Mouse (Mus musculus): ENCODE measurements at regions not wholly inside any gene's neighbourhood (a gene's known extent, or its start where the extent isn't known, plus 50 kb on each side); places are given as distances from the start of the nearest gene placed in this dataset.

DNA sequence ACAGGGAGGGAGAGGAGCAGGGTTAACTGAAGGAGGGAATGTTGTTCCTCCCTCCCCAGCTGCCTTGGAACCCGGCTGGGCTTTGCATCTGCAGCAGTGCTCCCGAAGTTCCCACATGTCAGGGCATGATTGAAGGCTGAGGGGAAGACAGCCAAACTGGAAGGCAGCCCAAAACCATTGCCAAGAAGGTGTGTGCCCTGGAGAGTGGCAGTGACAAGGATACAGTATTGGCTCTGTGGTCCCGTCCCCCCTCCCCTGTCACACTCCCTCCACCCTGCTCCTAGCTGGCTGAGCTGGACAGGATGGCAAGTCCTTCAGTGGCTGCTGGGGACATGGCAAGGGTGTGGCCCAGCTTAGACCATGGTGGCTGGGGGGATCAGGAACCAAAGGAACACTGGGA lies 79.1 kb downstream of the Cyp26b1 start:
- DNase-seq (ENCODE audit: low read depth) = peak; percentile 76
- no peak for TF ChIP-seq POLR2A (IDR thresholded peaks at IDR 0.05; ENCODE audit: borderline replicate concordance, extremely low read depth, insufficient read depth, insufficient read length, poor library complexity, severe bottlenecking)
- TF ChIP-seq CTCF (IDR thresholded peaks at IDR 0.05; ENCODE audit: borderline replicate concordance, extremely low read depth, insufficient read depth, insufficient read length) = no peak

GRCm38 (mm10) chr6:84508598-84508997 lies 85.1 kb downstream of the Cyp26b1 start:
- no peak for TF ChIP-seq CTCF (IDR thresholded peaks at IDR 0.05; ENCODE audit: borderline replicate concordance, extremely low read depth, insufficient read depth, insufficient read length)
- no peak for TF ChIP-seq POLR2A (IDR thresholded peaks at IDR 0.05; ENCODE audit: borderline replicate concordance, extremely low read depth, insufficient read depth, insufficient read length, poor library complexity, severe bottlenecking)
- no peak for DNase-seq (ENCODE audit: low read depth)

DNA sequence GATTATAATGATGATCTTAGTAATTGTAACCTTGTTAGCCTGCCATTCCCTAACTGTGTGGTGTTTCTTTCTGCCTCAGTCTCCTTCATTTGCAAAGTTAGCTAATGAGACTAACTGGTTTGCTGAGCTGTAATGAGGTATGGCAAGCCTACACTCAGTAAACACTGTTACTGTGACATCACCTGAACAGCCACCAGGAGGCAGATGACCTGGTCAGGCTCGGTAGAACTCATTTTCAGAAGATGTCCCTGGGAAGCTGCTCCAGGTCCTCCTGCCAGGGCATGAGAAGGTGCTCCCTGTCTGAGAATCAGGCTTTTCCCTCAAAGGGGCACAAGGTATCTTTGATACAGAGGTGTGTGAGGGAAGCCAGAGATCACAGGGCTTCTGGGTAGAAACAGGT lies 87.0 kb downstream of the Cyp26b1 start:
- DNase-seq (ENCODE audit: low read depth) = no peak
- TF ChIP-seq CTCF (IDR thresholded peaks at IDR 0.05; ENCODE audit: borderline replicate concordance, extremely low read depth, insufficient read depth, insufficient read length) (peak; percentile 19; the same call in 1 of the 2 replicates), POLR2A (IDR thresholded peaks at IDR 0.05; ENCODE audit: borderline replicate concordance, extremely low read depth, insufficient read depth, insufficient read length, poor library complexity, severe bottlenecking) (no peak)

- TF ChIP-seq CTCF (IDR thresholded peaks at IDR 0.05; ENCODE audit: borderline replicate concordance, extremely low read depth, insufficient read depth, insufficient read length) (no peak), POLR2A (IDR thresholded peaks at IDR 0.05; ENCODE audit: borderline replicate concordance, extremely low read depth, insufficient read depth, insufficient read length, poor library complexity, severe bottlenecking) (no peak)
- no peak for DNase-seq (ENCODE audit: low read depth)
Measured at GRCm38 (mm10) chr6:84500255-84500886, 93.3 kb downstream of the Cyp26b1 start.

DNA sequence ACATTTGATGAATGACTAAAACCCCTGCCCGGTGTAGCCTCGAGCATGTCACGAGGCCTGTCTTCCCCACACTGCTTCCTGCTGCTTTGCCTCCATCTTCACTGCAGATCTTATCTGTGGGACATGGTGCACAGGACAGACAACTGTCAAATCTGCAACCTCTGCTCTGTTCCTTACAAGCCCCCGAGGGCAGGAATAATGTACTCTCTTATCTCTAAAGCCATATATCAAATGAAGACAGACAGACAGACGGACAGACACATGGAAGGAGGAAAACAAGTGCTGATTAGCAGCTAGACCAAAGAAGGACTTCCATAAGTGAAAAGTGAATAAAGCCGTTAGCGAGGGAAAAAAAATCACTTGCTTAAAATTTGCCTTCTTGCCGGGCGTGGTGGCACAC lies 95.6 kb downstream of the Cyp26b1 start:
- TF ChIP-seq POLR2A (IDR thresholded peaks at IDR 0.05; ENCODE audit: borderline replicate concordance, extremely low read depth, insufficient read depth, insufficient read length, poor library complexity, severe bottlenecking) (no peak), CTCF (IDR thresholded peaks at IDR 0.05; ENCODE audit: borderline replicate concordance, extremely low read depth, insufficient read depth, insufficient read length) (no peak)
- DNase-seq (ENCODE audit: low read depth) = no peak

GRCm38 (mm10) chr6:84493676-84494075 lies 100.0 kb downstream of the Cyp26b1 start:
- DNase-seq (ENCODE audit: low read depth) = no peak
- no peak for TF ChIP-seq CTCF (IDR thresholded peaks at IDR 0.05; ENCODE audit: borderline replicate concordance, extremely low read depth, insufficient read depth, insufficient read length)
- TF ChIP-seq POLR2A (IDR thresholded peaks at IDR 0.05; ENCODE audit: borderline replicate concordance, extremely low read depth, insufficient read depth, insufficient read length, poor library complexity, severe bottlenecking) = no peak

GRCm38 (mm10) chr6:84493169-84493568 lies 100.5 kb downstream of the Cyp26b1 start:
- DNase-seq (ENCODE audit: low read depth) = peak; percentile 15
- TF ChIP-seq POLR2A (IDR thresholded peaks at IDR 0.05; ENCODE audit: borderline replicate concordance, extremely low read depth, insufficient read depth, insufficient read length, poor library complexity, severe bottlenecking) (no peak), CTCF (IDR thresholded peaks at IDR 0.05; ENCODE audit: borderline replicate concordance, extremely low read depth, insufficient read depth, insufficient read length) (no peak)

DNA sequence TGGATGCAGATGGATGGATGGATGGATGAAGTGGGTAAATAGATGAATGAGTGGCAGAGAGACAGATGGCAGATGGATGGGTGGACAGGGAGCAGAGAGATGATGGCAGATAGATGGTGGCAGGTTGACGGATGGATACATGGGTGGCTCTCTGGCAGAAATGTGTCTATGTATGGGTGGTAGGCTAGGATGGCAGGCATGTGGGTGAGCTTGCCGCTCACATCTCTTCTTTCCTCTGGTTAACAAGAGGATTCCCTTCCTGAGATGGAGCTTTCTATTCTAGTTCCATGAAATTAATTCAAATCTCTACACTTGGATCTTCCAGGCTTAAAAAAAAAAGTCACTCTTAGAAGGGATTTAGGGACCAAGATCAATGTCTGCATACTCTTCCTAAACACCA lies 101.1 kb downstream of the Cyp26b1 start:
- TF ChIP-seq CTCF (IDR thresholded peaks at IDR 0.05; ENCODE audit: borderline replicate concordance, extremely low read depth, insufficient read depth, insufficient read length) = no peak
- no peak for TF ChIP-seq POLR2A (IDR thresholded peaks at IDR 0.05; ENCODE audit: borderline replicate concordance, extremely low read depth, insufficient read depth, insufficient read length, poor library complexity, severe bottlenecking)
- DNase-seq (ENCODE audit: low read depth) = no peak

DNA sequence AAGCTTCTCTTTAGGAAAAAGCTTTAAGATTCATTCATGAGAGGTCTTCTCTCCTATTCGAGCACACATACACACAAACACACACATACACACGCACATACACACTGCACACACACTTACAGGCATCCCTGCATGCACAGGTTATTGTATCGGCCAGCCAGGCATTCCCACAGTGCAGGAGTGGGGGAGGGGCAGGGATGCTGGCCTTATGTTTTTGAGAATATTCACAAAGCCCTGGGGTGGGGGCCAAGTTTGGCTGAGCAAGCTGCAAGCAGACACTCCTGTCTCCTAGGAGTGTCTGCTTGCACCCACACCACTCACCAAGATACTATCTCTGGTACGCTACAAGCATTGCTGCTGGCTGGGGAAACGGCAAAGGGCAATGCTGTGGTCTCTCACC lies 102.6 kb downstream of the Cyp26b1 start:
- DNase-seq (ENCODE audit: low read depth) = no peak
- TF ChIP-seq CTCF (IDR thresholded peaks at IDR 0.05; ENCODE audit: borderline replicate concordance, extremely low read depth, insufficient read depth, insufficient read length) (no peak), POLR2A (IDR thresholded peaks at IDR 0.05; ENCODE audit: borderline replicate concordance, extremely low read depth, insufficient read depth, insufficient read length, poor library complexity, severe bottlenecking) (no peak)

DNA sequence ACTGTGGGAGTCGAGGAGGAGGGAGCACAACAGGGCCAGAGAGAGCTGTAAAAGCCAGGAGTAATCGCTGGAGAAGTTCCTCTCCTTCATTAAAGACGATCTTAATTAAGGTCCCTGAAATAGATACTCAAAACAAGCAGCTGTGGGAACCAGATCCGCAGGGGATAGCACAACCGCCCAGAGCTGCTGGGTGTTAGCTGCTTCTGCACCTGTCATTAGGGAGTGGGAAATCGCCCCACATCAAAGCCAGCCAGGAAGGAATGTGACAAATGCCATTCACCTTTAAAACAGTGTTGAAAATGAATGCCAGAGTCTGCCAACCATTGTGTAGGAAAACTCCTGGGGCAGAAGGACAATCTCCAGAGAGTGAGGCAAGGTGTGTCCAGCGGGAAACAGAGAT lies 112.5 kb downstream of the Cyp26b1 start:
- DNase-seq (ENCODE audit: low read depth) = no peak
- TF ChIP-seq POLR2A (IDR thresholded peaks at IDR 0.05; ENCODE audit: borderline replicate concordance, extremely low read depth, insufficient read depth, insufficient read length, poor library complexity, severe bottlenecking) (no peak), CTCF (IDR thresholded peaks at IDR 0.05; ENCODE audit: borderline replicate concordance, extremely low read depth, insufficient read depth, insufficient read length) (no peak)

DNA sequence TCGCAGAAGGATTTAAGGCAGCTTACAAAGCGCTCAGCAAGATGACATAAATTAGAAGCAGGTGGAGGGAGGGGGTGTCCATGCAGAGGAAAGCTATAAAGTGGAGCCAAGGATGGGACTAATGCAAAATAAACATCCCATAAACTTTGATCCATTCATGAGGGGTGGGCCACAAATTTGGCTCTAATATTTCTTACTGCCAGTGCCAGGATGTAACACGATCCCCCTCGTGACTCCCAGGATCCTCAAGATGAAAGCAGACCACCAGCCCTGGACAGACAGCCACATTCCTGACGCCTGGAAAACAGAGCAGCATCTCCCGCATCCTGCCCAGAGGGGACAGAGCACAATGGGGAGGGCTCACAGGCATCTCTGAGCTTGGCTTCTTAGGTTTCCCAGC lies 116.6 kb downstream of the Cyp26b1 start:
- TF ChIP-seq CTCF (IDR thresholded peaks at IDR 0.05; ENCODE audit: borderline replicate concordance, extremely low read depth, insufficient read depth, insufficient read length) (no peak), POLR2A (IDR thresholded peaks at IDR 0.05; ENCODE audit: borderline replicate concordance, extremely low read depth, insufficient read depth, insufficient read length, poor library complexity, severe bottlenecking) (no peak)
- DNase-seq (ENCODE audit: low read depth) = peak; percentile 48

DNA sequence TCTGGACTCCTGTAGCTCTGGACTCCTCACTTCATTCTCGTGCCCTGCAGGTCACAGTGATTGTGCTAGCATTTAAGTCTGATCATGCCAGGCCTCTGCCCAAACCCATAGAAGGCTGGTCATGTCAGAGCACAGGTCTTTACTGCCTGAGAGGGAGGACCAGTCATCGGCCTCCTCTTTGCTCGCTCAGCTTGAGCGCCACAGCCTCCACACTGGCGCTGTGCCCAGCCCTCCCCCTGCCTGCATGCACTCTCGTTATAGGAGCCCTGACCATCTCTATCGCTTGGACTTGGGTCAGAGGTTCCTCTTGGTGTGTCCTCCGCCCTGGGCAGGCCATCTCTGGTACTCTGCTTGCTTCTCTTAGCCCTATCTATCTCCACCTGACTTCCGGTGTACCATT lies 117.2 kb downstream of the Cyp26b1 start:
- peak; percentile 60 for DNase-seq (ENCODE audit: low read depth)
- TF ChIP-seq CTCF (IDR thresholded peaks at IDR 0.05; ENCODE audit: borderline replicate concordance, extremely low read depth, insufficient read depth, insufficient read length) = no peak
- no peak for TF ChIP-seq POLR2A (IDR thresholded peaks at IDR 0.05; ENCODE audit: borderline replicate concordance, extremely low read depth, insufficient read depth, insufficient read length, poor library complexity, severe bottlenecking)
